Mouse (Mus musculus) CD4-positive, CD25-positive, alpha-beta regulatory T cell, adult 4 months (primary cell): ENCODE data around the gene Megf8. TPM values are rescaled to one million over a fixed set of nuclear protein-coding genes. Genes with fewer than 3 reads are reported as not detected.

Experiments
- ATAC-seq: one replicate; pipeline ENCODE4 v1.8.0; 2017
- polyA plus RNA-seq, 2 experiments: library from polyadenylated mRNA; unstranded; fragments of 100-300 nt; shearing (Covaris generic); gene quantifications; one replicate each; pipeline ENCODE4 v1.2.1; 2017

The Megf8 gene
- under 1 TPM; 0.10 to 0.11 TPM for polyA plus RNA-seq

GRCm38 (mm10) chr7:25316532-25317445, at the start of gene Megf8:
Gene Megf8, plus strand, starts transcription at chr7:25317164.
- peak; percentile 93 for ATAC-seq

DNA sequence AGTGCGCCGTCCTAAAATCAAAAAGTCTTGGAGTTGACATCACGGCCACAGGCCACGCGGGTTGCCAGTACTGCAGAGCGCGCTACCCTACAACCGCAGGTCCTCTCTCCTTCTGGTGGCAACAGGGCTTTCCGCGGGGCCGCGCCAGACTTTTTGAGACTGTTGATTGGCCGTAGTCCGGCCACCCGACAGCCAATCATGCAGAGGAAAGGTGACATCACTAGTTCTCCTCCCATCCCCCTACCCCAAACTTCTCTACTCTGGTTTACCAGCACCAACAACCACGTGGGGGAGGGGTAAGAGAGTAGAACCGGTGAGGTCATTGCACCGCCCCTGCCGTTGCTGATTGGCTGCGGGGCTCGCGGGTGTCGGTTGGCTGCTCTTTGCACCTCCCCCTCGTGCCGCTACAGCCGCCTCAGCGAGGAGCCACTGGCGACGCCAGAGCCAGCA, 49.6 kb upstream of the Megf8 start, which contains the start of gene Cic:
Cic (plus strand) TSS at position 404 of the 450 bp plus-strand sequence.
- peak; percentile 66 for ATAC-seq

GRCm38 (mm10) chr7:25267751-25268463, 49.1 kb upstream of the Megf8 start:
- peak; percentile 79 for ATAC-seq

DNA sequence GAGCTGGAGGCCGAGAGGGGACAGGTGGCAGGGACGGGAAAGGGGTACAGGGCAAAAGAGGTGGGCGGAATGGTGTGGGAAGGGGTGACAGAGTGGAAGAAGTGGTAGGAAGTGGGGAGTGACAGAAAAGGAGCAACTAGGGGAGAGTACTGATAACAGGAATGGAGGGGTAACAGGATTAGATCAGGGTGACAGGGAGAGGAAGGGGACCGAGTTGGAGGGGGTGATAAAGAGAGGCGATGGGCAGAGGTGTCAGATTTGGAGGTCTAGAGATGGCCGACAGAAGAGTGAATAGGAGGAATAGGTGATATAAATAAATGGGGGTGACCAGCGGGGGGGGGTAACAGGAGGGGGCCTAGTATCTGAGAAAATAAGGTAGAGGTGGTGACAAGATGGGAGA, 48.4 kb upstream of the Megf8 start:
- no peak for ATAC-seq

- no peak for ATAC-seq
Observed at GRCm38 (mm10) chr7:25269029-25269428, 47.9 kb upstream of the Megf8 start.

DNA sequence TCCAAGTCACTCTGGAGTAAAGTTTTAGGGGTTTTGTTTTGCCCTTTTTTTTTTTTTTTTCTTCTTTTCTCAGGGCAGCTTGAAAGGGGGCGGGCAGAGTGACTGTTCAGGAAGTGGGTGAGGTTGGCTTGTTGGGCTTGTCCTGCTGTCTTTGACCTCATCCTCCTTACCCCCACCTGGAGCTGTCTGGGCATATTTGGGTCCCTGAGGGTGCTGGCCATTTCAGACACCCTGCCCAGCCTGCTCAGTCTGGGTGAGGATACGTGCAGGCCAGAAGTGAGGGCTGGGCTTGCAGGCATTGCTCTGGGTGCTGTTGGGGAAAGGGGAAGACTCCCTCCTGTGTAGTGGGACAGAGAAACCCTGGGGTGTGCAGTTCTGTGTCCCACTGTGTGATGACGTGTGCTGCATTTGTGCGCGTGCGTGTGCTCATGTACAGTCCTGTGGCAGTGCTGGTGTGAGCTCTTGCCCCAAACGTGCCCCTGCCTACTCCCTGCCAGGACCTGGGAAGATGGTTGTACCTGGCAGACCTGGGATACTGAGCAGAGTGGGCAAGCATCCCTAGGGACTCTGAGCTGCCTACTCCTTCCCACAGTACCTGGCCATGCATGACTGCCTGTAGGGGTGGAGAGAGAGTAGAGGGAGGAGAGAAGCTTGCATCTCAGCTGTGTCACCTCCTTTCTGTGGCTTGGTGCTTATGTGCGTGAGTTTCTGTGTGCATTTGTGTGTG, 47.3 kb upstream of the Megf8 start:
- no peak for ATAC-seq

GRCm38 (mm10) chr7:25270652-25271633, 46.0 kb upstream of the Megf8 start:
- no peak for ATAC-seq

GRCm38 (mm10) chr7:25271651-25272444, 45.1 kb upstream of the Megf8 start:
- no peak for ATAC-seq

DNA sequence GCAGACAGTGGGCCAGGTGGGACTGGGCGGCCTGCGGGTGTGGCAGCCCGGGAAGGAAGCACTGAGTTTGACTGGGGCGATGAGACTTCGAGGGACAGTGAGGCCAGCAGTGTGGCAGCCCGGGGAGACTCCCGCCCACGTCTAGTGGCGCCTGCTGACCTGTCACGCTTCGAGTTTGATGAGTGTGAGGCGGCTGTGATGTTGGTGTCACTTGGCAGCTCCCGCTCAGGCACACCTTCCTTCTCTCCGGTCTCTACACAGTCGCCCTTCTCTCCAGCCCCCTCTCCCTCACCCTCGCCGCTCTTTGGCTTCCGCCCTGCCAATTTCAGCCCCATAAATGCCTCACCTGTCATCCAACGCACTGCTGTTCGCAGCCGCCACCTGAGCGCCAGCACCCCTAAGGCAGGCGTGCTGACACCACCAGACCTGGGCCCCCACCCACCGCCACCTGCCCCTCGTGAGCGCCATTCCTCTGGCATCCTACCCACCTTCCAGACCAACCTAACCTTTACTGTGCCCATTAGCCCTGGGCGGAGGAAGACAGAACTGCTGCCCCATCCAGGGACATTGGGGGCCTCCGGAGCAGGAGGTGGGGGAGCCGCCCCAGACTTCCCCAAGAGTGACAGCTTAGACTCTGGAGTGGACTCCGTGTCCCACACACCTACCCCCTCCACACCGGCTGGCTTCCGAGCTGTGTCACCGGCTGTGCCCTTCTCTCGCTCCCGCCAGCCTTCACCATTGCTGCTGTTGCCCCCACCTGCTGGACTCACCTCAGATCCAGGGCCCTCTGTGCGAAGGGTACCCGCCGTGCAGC, 44.3 kb upstream of the Megf8 start:
- ATAC-seq, result no peak

DNA sequence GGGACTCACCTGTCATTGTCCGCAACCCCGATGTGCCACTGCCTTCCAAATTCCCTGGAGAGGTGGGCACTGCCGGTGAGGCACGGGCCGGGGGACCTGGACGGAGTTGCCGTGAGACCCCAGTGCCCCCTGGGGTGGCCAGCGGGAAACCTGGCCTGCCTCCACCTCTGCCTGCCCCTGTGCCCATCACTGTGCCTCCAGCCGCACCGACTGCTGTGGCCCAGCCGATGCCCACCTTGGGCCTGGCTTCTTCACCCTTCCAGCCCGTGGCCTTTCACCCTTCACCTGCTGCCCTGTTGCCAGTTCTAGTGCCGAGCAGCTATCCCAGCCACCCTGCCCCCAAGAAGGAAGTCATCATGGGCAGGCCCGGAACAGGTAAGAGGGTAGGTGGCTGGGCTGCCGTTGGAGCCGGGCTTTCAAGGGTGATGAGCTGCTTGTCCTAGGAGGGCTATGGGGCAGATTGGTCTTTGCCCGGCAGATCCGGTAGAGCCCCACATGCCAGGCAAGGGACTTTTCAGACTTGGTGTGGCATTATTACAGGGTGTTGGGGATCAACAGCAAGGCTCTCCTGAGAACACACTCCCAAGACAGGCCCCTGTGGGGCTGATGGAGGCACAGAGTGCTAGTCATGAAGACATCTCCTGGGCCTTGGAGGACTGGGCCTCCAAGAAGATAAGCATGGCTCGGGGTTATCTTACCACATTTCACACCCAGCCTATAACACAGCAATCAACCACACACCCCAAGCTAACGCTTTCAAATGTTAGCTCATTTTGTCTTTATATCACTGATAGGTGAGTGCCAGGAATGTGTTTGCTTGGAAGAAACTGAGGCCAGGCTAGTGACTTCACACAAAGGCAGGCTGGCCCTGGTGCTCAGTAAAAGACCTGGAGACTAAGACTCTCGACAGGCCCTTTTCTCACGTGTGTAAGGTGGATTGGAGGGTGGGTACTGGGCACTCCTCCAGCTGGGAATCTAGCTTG, 43.4 kb upstream of the Megf8 start:
- no peak for ATAC-seq

DNA sequence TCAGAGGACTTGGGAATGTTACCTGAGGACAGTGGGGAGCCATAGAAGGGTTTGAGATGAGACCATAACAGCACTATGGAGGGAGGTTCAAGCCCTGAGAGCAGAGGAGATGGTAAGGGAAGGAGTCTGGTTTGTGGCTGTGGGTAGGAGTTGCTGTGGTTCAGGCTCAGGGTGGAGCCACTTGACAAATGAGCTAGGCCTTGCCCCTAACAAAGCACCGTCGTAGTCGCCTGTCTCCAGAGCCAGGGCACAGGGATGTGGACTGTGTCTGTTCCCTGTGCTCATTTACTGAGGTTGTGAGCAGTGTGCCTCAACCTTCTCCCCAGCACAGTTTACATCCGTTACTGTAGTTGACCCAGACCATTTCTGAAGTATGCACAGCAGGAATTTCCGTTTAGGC, 42.4 kb upstream of the Megf8 start:
- peak; percentile 31 for ATAC-seq

DNA sequence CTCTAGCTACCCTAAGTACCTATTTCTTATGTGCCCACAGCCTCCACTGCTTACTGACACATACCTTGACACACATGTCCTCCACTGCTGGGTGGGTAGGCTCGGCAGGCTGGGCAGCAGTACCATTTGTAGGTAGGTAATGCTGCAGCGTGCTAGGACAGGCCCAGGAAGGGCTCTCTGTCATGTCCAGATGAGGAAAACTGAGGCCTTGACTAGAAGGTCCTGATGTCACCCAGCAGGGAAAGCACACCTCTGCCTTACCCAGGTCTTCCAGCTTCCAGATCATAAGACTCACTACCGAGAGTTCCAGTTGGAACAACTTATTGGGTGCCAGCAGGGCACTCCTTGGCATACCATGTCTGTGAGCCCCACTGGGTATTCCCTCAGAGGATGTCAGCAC, 42.0 kb upstream of the Megf8 start:
- ATAC-seq, result no peak

GRCm38 (mm10) chr7:25275555-25276298, 41.2 kb upstream of the Megf8 start:
- ATAC-seq, result no peak

DNA sequence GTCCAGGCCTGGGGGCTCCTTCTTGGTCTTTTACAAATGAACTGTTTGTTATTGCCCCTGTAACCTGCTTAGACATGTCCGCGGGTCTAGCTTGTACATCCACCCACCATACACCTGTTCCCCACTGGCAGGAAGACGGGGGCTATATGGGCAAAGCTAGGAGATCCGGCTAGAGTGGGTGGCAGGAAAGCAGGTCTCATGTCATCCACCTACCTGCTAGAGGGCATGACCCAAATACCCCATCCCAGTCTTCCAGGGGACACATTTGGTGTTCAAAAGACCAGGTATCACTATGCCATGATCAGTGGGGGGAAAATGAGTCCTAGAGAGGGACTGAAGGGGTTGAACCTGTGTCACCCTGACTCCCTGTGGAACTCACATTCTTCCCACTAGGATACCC, 39.6 kb upstream of the Megf8 start:
- no peak for ATAC-seq

DNA sequence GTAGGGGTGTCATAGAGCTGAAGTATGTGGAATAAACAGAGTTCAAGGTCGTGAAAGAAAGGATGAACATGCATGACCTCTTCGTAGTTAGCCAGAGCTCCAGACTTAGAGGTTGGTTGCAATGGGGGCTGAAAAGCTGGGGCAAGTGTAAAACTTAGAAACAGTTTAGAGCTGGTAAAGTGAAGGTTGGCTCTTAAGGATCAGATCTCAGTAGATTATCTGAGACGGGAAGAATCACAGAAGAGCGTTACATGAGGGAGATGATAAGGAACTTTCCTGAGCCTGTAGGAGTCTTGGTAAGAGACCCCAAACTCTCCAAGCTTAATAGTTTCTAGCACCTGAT, 39.0 kb upstream of the Megf8 start:
- no peak for ATAC-seq

DNA sequence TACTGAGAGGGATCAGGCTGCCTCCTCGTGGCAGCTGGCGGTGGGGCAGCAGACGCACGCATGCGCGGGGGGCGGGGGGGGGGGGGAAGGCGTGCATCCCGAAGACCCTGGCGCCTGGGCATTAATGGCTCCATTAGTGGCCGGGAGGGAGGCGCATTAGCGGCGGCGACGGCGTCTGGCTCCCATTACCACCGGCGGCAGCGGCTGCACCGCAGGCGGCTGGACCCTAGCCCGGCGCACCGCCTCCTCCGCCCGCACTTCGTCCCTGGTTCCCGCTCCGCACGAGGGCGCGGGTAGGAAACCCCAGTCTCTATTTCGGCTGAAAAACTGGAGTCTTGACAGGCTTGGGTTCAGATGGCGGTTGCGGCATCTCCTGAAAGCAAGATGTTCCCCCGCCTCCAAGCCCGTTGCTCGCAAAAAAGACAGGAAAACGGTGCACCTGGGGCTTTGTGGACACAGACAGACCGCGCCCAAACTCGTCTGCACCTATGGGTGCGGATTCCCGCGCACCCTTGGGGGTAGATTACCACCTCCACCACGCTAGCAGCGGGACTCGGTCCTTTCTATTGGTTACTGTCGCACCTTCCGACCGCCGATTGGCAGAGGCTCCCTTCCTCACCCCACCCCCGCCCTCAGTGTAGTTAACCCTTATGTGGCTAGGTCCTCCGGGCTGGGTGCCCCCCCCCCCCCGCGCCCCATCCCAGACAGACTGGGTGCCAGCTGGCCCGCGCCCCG, 38.5 kb upstream of the Megf8 start:
- ATAC-seq, result peak; percentile 72
